10 mouse cellular contexts compared by ENCODE assay signal in genomic region chr13:31475845-31476244, GRCm38 (mm10).
DNase-seq lines count a peak whose midpoint lies in the region; ATAC-seq and TF ChIP-seq lines count a peak whose summit lies in the region.
"Had no signal": no experiment of that assay in that cellular context is flagged by ENCODE, and none has a peak within 500 bp of the region (broad histone marks: within the 10 kb centered on the region; RNA-seq: fewer than 3 reads in every experiment).

No protein-coding gene starts in this region.

- peak; percentile 72 for ATAC-seq in hindbrain, embryonic 16.5 days
- no peak for ATAC-seq in hindbrain, embryonic 12.5 days (ENCODE audit: low FRiP score)
- ATAC-seq in lung, postnatal 0 days = peak; percentile 59
- ATAC-seq in monocyte, adult 5-6 weeks (replicated peaks; ENCODE audit: insufficient number of reproducible peaks, low FRiP score, low TSS enrichment, poor library complexity, severe bottlenecking) = no peak
- no peak for ATAC-seq in intestine, embryonic 16.5 days

- TF ChIP-seq EP300 in lung, postnatal 0 days (IDR thresholded peaks at IDR 0.05) = no peak

- WGBS in hindbrain, embryonic 16.5 days = 66% methylated on average over 3 of the region's 3 CpGs
- 83% methylated on average over 3 of the region's 3 CpGs for WGBS in hindbrain, embryonic 12.5 days
- WGBS in lung, postnatal 0 days = 32% methylated on average over 3 of the region's 3 CpGs
- WGBS in intestine, embryonic 16.5 days = 70% methylated on average over 3 of the region's 3 CpGs

- DNase-seq in ZHBTc4 (ENCODE audit: low read depth, low spot score) = peak; percentile 6
- peak; percentile 70 for DNase-seq in brain, adult 2 months (ENCODE audit: low read depth, low spot score)
- DNase-seq in lung, postnatal 0 days (ENCODE audit: low spot score) = peak; percentile 60
- DNase-seq in urinary bladder, adult 18-20 months (ENCODE audit: low spot score in 2 of 2) = no peak

- H3K9me3 ChIP-seq in hindbrain, embryonic 16.5 days (ENCODE audit: control insufficient read depth, low read length) = no peaks in the 10 kb centered on the region
- no peaks in the 10 kb centered on the region for H3K9me3 ChIP-seq in hindbrain, embryonic 12.5 days (replicated peaks)
- no peaks in the 10 kb centered on the region for H3K9me3 ChIP-seq in lung, postnatal 0 days (ENCODE audit: low read length)
- H3K9me3 ChIP-seq in intestine, embryonic 16.5 days (ENCODE audit: control insufficient read depth, low read length) = no peaks in the 10 kb centered on the region
- H3K9me3 ChIP-seq: heart, embryonic 13.5 days; limb, embryonic 12.5 days had no signal

- H3K4me1 ChIP-seq in hindbrain, embryonic 16.5 days (ENCODE audit: control insufficient read depth, insufficient read depth, low read depth, low read length) = no peaks in the 10 kb centered on the region; the same call in 1 of the 2 replicates
- H3K4me1 ChIP-seq in hindbrain, embryonic 12.5 days = no peaks in the 10 kb centered on the region
- no peaks in the 10 kb centered on the region for H3K4me1 ChIP-seq in lung, postnatal 0 days (ENCODE audit: insufficient read depth, low read depth, low read length)
- no peaks in the 10 kb centered on the region for H3K4me1 ChIP-seq in intestine, embryonic 16.5 days (ENCODE audit: control insufficient read depth, insufficient read depth, low read length)
- H3K4me1 ChIP-seq: limb, embryonic 12.5 days had no signal

- no peaks in the 10 kb centered on the region for H3K27me3 ChIP-seq in hindbrain, embryonic 16.5 days (replicated peaks; ENCODE audit: control insufficient read depth, insufficient read depth, low read length)
- H3K27me3 ChIP-seq in hindbrain, embryonic 12.5 days = no peaks in the 10 kb centered on the region
- H3K27me3 ChIP-seq in lung, postnatal 0 days (replicated peaks; ENCODE audit: insufficient read depth, low read length) = no peaks in the 10 kb centered on the region
- no peaks in the 10 kb centered on the region for H3K27me3 ChIP-seq in intestine, embryonic 16.5 days (replicated peaks; ENCODE audit: control insufficient read depth, insufficient read depth, low read length)
- H3K27me3 ChIP-seq: heart, embryonic 13.5 days; limb, embryonic 12.5 days had no signal

- no peak overlapping the region for H3K9ac ChIP-seq in hindbrain, embryonic 16.5 days (ENCODE audit: low read depth, low read length)
- no peak overlapping the region for H3K9ac ChIP-seq in hindbrain, embryonic 12.5 days
- no peak overlapping the region for H3K9ac ChIP-seq in lung, postnatal 0 days (replicated peaks; ENCODE audit: low read depth)
- H3K9ac ChIP-seq in intestine, embryonic 16.5 days (ENCODE audit: low read depth, low read length) = no peak overlapping the region
- H3K9ac ChIP-seq: heart, embryonic 13.5 days; limb, embryonic 12.5 days had no signal

- H3K27ac ChIP-seq in hindbrain, embryonic 16.5 days (ENCODE audit: low read depth, low read length) = no peak overlapping the region
- H3K27ac ChIP-seq in hindbrain, embryonic 12.5 days = no peak overlapping the region
- H3K27ac ChIP-seq in lung, postnatal 0 days (ENCODE audit: low read length) = no peak overlapping the region
- no peak overlapping the region for H3K27ac ChIP-seq in intestine, embryonic 16.5 days (ENCODE audit: low read length)
- H3K27ac ChIP-seq: heart, embryonic 13.5 days; limb, embryonic 12.5 days had no signal

- no peak overlapping the region for H3K4me2 ChIP-seq in hindbrain, embryonic 16.5 days (ENCODE audit: low read length)
- H3K4me2 ChIP-seq in hindbrain, embryonic 12.5 days (replicated peaks) = no peak overlapping the region
- H3K4me2 ChIP-seq in lung, postnatal 0 days (replicated peaks; ENCODE audit: low read depth, low read length) = no peak overlapping the region
- H3K4me2 ChIP-seq in intestine, embryonic 16.5 days (ENCODE audit: low read depth, low read length) = no peak overlapping the region
- H3K4me2 ChIP-seq: heart, embryonic 13.5 days; limb, embryonic 12.5 days had no signal

- no peak overlapping the region for H3K4me3 ChIP-seq in hindbrain, embryonic 16.5 days (ENCODE audit: low read length)
- H3K4me3 ChIP-seq in hindbrain, embryonic 12.5 days = no peak overlapping the region
- H3K4me3 ChIP-seq in lung, postnatal 0 days (ENCODE audit: low read depth, low read length) = no peak overlapping the region
- H3K4me3 ChIP-seq in intestine, embryonic 16.5 days (ENCODE audit: low read length) = no peak overlapping the region
- H3K4me3 ChIP-seq: heart, embryonic 13.5 days; limb, embryonic 12.5 days had no signal

- H3K36me3 ChIP-seq in hindbrain, embryonic 16.5 days (ENCODE audit: control insufficient read depth, insufficient read depth, low read length) = no peaks in the 10 kb centered on the region
- H3K36me3 ChIP-seq in hindbrain, embryonic 12.5 days = no peaks in the 10 kb centered on the region
- no peaks in the 10 kb centered on the region for H3K36me3 ChIP-seq in lung, postnatal 0 days (ENCODE audit: insufficient read depth, low read length)
- no peaks in the 10 kb centered on the region for H3K36me3 ChIP-seq in intestine, embryonic 16.5 days (ENCODE audit: control insufficient read depth, insufficient read depth, low read length)
- H3K36me3 ChIP-seq: heart, embryonic 13.5 days; limb, embryonic 12.5 days had no signal

- TF ChIP-seq CTCF in lung, postnatal 0 days (IDR thresholded peaks at IDR 0.05) = no peak

Comparison
In these comparisons a context has a peak if more than half of its experiments do, and no peak if none do; other contexts are left out.
1. ATAC-seq: peak in hindbrain, embryonic 16.5 days (single experiment) and lung, postnatal 0 days (single experiment); none in hindbrain, embryonic 12.5 days (single experiment), monocyte, adult 5-6 weeks (single experiment) and intestine, embryonic 16.5 days (single experiment).
2. DNase-seq: peak in ZHBTc4 (single experiment), brain, adult 2 months (single experiment) and lung, postnatal 0 days (single experiment); none in urinary bladder, adult 18-20 months (0 of 2).